Mouse (Mus musculus) stomach, postnatal 0 days (tissue): Measurements from ENCODE around the gene Qtrt2.

ENCODE experiments used
- CTCF ChIP-seq: IDR thresholded peaks from 2 replicates; pipeline ENCODE4 v1.5.1; 2016; ENCODE audit warnings: antibody characterized with exemption, low read depth, mild to moderate bottlenecking, moderate library complexity
- EP300 ChIP-seq: optimal IDR thresholded peaks from 2 replicates; pipeline ENCODE3; 2016; ENCODE audit warnings: antibody characterized with exemption

DNA sequence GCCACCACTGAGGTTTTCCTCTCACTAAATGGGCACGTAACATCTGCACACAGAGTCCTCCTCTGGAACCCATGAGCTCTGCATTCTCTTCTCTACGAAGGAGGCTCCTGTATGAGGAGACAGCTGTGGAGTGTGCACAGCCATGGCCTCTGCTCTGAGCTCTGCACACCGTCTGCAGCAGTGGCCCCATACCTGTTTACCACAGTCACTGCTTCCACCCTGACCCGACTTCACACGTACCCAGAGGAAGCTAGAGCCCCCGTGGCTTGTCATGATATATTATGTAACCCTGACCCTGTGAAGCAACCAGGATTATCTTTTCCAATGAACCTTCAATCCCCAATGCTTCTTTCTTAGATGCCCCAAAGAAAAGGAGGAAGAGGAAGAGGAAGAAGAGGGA, 46.8 kb downstream of the Qtrt2 start:
- no peak for TF ChIP-seq CTCF
- no peak for TF ChIP-seq EP300
